Mouse (Mus musculus) left cerebral cortex, adult 18-20 months (tissue): ENCODE results near the gene Cdh9. TPM values are rescaled to one million over a fixed set of nuclear protein-coding genes. Genes with fewer than 3 reads are reported as not detected.

Source experiments
- DNase-seq, 2 experiments: peaks; one replicate each; pipeline ENCODE4 v3.0.0; 2021 to 2022; ENCODE audit warnings: low spot score in 2 of 2, mixed read lengths in 1 of 2
- long read RNA-seq, 2 experiments: library from polyadenylated mRNA; stranded (forward); transcript quantifications; one replicate each; pipeline ENCODE4 v2.0.0; 2021
- total RNA-seq, 2 experiments: library from RNA; stranded (reverse); gene quantifications; 2 replicates each; pipeline ENCODE4 v1.2.3; 2021

The Cdh9 gene
- 10 to 100 TPM; 13.8 to 15.9 TPM for total RNA-seq
- long read RNA-seq, experiment 1, partial matches to known transcripts: 2 of 4 reads
- long read RNA-seq, experiment 1, other reads (novel, unspliced or antisense): 0 of 4 reads
- long read RNA-seq, experiment 2, transcript Cdh9-202 (12 exons, 3,539 nt): major isoform, 9 of 14 reads
- long read RNA-seq, experiment 2, partial matches to known transcripts: 3 of 14 reads
- long read RNA-seq, experiment 2, other reads (novel, unspliced or antisense): 2 of 14 reads

DNA sequence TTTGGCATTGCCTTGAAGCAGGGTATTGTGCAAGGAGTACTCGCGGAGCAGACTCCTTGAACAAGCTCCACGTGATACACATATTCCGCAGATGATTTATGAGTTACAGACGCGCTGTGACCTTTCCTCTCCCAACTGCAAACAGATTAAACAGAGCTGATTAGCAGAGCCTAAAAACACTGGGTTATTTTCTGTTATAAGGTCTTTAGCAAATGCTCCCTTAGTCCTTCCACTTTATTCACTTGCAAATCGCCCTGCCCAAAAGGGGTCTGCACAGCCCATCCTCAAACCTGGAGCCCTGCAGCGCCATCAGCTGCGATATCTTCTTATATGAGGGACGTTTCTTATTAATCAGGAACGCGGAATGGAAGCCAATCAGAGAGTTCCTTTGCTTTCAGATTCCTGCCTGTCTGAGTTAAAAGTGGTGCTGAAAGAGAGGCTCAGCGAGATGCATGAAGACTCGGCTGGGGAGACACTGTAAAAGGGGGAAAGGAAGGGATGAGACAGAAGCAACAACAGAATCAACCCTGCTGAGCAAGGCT, at the start of gene Cdh9:
TSS of gene Cdh9 (plus strand) at position 287 of the 542 bp plus-strand sequence.
- peak; percentile 9 to 36 for DNase-seq

DNA sequence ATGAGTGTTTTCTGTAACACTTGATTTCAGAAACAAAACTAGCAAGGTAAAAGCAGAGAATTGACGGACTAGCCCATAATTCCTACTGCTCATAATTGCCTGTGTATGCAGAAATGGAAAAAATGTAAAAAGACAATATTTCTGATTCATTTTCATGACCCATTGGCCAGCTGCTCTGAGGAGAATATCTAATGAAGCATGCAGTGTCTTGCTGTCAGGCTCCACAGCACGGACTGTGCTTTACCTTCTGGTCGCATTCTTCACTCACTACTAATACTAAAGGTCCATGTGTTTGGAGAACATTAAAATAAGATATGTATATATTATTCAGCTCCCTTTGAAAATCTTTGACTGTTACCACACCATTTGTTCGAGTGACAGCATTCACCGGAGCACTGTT, 49.5 kb upstream of the Cdh9 start:
- DNase-seq: no peak

DNA sequence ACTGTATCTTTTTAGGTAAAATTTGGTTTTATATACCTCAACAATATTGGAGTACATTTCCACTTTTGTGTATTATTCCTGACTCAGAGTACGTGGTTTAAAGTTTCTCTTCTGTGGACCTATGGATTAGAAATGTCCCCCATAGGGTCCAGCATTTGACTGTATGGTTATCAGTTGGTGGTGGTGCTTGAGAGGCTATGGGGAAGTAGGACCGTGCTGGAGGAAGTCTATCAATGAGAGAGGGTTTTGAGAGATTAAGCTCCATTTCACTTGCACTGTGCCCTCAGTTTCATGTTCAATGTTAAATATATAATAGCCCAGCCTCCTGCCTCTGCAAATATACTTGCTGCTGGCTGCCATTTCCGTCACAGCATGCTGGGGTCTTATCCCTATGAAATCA, 28.7 kb upstream of the Cdh9 start:
- no peak for DNase-seq

DNA sequence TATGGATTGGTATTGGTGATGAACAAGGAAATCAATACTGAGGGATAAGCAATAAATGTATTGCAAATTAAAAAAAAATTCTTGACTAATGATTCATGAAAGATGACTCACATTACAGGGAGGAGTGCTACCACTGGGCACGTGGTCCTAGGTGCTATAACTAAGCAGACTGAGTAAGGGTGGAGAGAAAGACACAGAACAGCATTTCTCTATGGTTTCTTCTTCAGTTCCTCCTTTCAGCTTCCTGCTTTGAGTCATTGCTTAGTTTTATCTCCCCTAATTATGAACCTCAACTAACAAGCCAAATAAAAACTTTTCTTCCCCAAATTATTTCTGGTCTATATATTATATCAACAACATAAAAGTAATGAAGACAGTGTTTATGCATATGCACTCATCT, 26.2 kb upstream of the Cdh9 start:
- DNase-seq: no peak

DNA sequence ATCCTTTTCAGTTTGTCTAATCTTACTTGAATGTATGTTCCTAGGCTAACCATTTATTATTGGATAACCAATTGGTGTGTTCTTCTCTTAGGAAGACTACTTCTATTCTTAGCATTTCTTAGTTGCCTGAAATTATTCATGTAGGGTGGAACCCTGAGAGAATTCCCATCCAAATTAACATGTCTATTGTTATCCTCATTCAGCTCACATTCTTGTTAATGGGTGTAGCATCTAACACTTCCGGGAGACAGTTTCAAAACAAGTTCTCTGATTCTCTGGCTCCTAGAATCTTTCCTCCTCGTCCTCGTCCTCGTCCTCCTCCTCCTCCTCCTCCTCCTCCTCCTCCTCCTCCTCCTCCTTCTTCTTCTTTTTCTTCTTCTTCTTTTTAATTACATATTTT, 10.5 kb downstream of the Cdh9 start:
- no peak for DNase-seq

DNA sequence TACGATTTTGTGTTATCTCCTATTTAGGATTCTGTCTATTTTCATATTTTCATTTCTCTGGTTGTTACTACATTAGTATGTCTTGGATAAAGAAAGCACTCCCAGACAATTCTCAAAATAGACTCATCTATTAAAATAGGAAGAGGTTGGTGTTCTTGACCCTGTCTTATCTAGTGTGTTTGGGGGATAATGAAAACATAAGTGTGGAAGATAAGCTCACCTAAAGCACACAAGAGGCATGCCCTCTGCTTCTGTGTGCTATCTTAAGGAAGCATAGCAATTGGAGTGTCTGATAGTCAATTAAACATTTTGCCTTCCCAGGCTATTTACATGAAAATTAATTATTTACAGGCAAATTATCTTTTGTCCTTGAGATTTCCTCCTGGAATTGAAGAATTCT, 18.1 kb downstream of the Cdh9 start:
- DNase-seq: no peak

DNA sequence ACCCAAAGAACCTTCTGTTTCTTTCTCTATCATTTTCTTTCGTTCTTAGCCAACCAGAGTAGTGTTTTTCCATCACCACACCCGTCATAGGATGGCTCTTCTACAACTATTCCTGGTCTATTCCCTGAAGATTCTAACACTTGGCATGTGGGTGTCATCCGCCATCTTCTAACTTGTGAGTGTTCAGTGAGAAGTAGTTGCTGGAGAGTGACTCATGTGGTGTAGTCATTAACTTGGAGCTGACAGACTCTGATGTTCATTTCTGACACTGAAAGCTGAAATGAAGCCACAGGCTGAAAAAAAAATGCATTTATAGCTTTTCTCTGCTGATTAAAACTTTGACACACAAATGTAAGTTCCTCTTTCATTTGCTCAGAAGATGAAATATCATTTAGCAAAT, 34.7 kb downstream of the Cdh9 start:
- peak; percentile 24 to 31 for DNase-seq

DNA sequence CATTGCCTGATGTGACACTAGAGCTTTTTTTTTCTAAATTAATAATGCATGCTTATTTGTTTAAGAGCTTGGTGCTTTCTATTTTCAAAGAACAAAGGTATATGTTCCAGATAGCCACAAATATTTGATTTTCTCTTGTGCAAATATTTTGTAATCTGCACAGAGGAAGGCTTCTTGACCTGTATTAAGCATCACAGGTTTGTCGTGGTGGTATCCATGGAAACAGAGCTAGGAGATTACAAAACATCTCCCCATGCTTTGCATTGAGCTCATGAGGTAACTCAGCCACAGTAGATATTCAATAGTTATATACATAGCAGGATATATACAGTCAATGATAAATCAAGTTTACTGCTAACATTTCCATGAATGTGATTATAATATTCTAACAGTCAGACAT, 56.0 kb downstream of the Cdh9 start:
- DNase-seq: no peak

DNA sequence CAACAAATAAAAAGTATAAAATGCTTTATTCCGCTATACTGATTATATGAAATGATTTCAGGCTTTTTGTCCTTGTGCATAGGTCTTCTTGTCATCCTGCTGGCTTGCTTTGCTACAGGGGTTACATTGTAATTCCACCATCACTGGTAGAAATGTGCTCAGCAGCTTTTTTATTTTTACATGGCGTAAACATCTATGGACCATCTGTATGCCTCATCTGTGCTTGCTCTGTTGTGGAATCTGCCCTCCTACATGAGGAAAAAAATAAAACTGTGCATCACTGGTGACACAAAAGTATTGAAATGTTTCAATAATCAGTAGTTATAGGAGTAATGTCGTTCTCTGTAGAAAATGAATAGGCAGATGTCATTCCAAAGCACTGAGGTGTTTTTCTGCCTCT, 64.3 kb downstream of the Cdh9 start:
- no peak for DNase-seq

DNA sequence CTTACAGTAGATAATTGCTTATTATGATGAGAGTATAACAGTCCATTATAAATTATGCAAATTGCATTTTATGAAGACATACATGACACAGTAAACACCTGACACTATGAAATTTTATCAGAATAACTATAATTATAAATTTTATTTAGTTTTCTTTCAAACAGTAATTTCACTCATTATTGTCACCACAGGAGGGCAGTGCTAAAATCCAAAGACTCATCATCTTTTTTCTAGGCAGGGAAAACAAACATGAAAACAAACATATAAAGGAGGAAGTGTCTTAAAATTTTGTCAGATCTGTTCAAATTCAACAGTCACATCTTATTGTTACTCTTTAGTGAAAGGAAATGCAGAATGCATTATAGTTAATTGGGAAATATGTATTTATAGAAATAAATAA, 72.7 kb downstream of the Cdh9 start:
- no peak for DNase-seq

DNA sequence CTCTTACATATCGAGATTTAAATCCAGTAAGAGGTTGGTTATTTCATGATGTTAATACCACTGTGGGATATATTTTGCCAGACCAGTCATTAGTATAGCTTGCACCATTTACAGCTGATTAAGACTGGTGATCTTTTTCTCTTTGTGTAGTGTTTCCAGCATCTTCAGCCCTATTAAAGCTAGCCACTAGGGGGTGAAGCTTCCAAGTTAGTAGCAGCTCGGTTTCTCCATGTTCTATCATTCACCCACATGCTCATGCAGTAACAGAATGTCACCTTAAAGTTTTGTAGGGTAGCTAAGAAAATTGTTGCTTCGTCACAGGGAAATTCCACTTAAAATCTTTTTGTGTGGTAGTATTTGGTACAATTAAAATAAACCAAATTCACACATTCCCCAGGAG, 82.2 kb downstream of the Cdh9 start:
- no peak for DNase-seq

DNA sequence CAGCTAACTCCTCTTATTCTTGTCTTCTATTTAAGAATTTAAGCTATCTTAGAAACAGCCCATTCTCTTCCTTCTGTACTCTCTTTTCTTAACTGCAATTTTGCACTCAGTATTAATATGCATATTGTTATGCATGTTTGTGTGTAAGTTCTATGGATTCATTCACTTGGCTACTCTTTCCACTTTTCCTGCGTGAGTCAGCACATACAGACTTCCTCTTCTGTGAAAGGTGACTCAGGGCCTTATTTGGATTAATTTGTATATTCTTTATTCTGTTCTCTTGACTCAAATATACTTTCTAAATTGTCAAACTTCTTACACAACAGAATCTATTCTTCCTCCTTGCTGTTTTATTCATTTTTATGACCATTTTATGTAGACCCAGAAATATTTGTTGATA, 85.5 kb downstream of the Cdh9 start:
- DNase-seq: no peak

DNA sequence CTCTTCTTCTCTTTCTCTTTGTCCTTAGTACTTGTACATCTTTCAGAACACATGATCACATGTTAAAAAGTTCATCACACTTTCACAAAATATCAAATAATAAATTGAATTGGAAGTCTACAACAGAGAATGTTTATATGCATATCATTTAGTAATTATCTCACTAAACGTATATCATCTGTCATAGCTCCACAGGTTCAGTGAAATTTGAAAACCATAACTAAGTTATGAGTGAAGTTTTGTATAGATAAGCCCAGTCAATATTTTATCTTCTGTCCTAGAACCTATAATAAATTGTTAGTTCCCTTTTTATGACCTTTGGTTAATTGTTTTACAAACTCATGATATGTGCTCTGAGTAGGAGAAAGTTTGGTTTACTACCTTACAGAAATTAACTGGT, 106.2 kb downstream of the Cdh9 start:
- no peak for DNase-seq

DNA sequence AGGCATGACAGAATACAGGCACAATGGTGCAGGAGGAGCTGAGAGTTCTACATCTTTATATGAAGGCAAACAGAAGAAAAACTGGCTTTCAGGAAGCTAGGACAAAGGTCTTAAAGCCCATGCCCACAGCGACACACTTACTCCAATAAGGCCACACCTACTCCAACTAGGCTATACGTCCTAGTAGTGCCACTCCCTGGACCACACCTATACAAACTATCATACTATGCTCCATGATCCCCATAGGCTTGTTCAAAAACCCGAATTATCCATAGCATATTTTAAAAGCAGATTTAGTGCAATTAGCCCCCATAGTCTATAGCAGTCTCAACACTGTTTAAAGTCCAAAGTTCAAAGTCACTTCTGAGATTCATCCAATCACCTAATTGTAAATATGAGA, 154.0 kb downstream of the Cdh9 start:
- no peak for DNase-seq

DNA sequence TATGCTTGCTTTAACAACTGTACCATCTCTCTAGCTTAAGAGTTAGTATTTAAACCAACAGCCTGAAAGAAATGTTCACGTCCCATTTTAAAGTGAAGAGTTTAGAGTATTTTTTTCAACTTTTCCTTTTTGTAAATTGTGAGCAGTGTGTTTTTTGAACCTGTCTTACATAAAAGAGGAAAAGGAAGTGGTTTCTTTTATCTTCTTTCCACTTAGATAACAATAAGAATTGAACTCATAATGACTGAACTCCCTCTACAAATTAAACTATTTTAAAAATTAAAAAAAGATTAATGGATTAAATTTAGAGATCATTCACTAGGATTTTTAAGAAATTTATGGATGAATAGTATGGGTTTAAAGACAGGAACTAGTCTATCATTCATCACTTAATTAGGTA, 168.1 kb downstream of the Cdh9 start:
- DNase-seq: no peak
